Mouse (Mus musculus): Measurements from ENCODE around the gene Dnah7a. TPM values are rescaled to one million over a fixed set of nuclear protein-coding genes. Genes with fewer than 3 reads are reported as not detected.
"Not testable (repeated sequence)": the region's sequence is repeated elsewhere in the genome, so short reads cannot be mapped to it uniquely, and the experiment has no call there.

Gene Dnah7a
- total and polyA plus RNA-seq, 2 experiments from 2014 or later, result 4.5 to 12.0 TPM

GRCm38 (mm10) chr1:53473699-53474098 is 232.9 kb downstream of the Dnah7a start:
- Histone ChIP-seq H3K4me1 (ENCODE audit: insufficient read depth, low read length) (no peaks in the 10 kb centered on the region), H3K9me3 (ENCODE audit: low read length) (no peaks in the 10 kb centered on the region), H3K4me2 (ENCODE audit: low read depth, low read length, poor library complexity, severe bottlenecking) (no peak overlapping the region), H3K27ac (ENCODE audit: low read depth, low read length) (no peak overlapping the region), H3K27me3 (ENCODE audit: insufficient read depth, low read length) (no peaks in the 10 kb centered on the region), H3K4me3 (ENCODE audit: low read depth, low read length) (no peak overlapping the region), H3K36me3 (ENCODE audit: insufficient read depth, low read length) (no peaks in the 10 kb centered on the region), H3K9ac (replicated peaks; ENCODE audit: low read length, poor library complexity, severe bottlenecking) (no peak overlapping the region)
- ATAC-seq (ENCODE audit: low FRiP score) (no peak), DNase-seq (ENCODE audit: low spot score) (no peak)
- no peak for TF ChIP-seq CTCF (IDR thresholded peaks at IDR 0.05)
- 87% methylated on average over 4 of the region's 4 CpGs for WGBS

- not testable (repeated sequence) for H3K4me1 ChIP-seq (ENCODE audit: insufficient read depth, low read length); H3K4me3 ChIP-seq (ENCODE audit: low read depth, low read length); H3K27ac ChIP-seq (ENCODE audit: low read depth, low read length); ATAC-seq (ENCODE audit: low FRiP score); H3K9me3 ChIP-seq (ENCODE audit: low read length); H3K36me3 ChIP-seq (ENCODE audit: insufficient read depth, low read length); H3K27me3 ChIP-seq (ENCODE audit: insufficient read depth, low read length); H3K4me2 ChIP-seq (ENCODE audit: low read depth, low read length, poor library complexity, severe bottlenecking); DNase-seq (ENCODE audit: low spot score); H3K9ac ChIP-seq (replicated peaks; ENCODE audit: low read length, poor library complexity, severe bottlenecking)
- 76% methylated on average over 1 of the region's 1 CpGs for WGBS
These were observed 234.5 kb downstream of the Dnah7a start for GRCm38 (mm10) chr1:53472084-53472483.

GRCm38 (mm10) chr1:53467325-53467670 is 239.3 kb downstream of the Dnah7a start:
- no peaks in the 10 kb centered on the region for H3K4me1 ChIP-seq (ENCODE audit: insufficient read depth, low read length)
- no peak overlapping the region for H3K27ac ChIP-seq (ENCODE audit: low read depth, low read length)
- no peak overlapping the region for H3K9ac ChIP-seq (replicated peaks; ENCODE audit: low read length, poor library complexity, severe bottlenecking)
- WGBS, result 73% methylated on average over 2 of the region's 2 CpGs
- H3K36me3 ChIP-seq (ENCODE audit: insufficient read depth, low read length), result no peaks in the 10 kb centered on the region
- TF ChIP-seq CTCF (IDR thresholded peaks at IDR 0.05), result no peak
- no peaks in the 10 kb centered on the region for H3K9me3 ChIP-seq (ENCODE audit: low read length)
- no peaks in the 10 kb centered on the region for H3K27me3 ChIP-seq (ENCODE audit: insufficient read depth, low read length)
- DNase-seq (ENCODE audit: low spot score) (no peak), ATAC-seq (ENCODE audit: low FRiP score) (0 out of 2 replicates have a peak, but pooled peaks have one; percentile 27)
- no peak overlapping the region for H3K4me3 ChIP-seq (ENCODE audit: low read depth, low read length)
- no peak overlapping the region for H3K4me2 ChIP-seq (ENCODE audit: low read depth, low read length, poor library complexity, severe bottlenecking)

GRCm38 (mm10) chr1:53466524-53467324 is 239.9 kb downstream of the Dnah7a start:
- not testable (repeated sequence) for H3K9me3 ChIP-seq (ENCODE audit: low read length); H3K27ac ChIP-seq (ENCODE audit: low read depth, low read length); H3K4me3 ChIP-seq (ENCODE audit: low read depth, low read length); H3K27me3 ChIP-seq (ENCODE audit: insufficient read depth, low read length); H3K4me2 ChIP-seq (ENCODE audit: low read depth, low read length, poor library complexity, severe bottlenecking); H3K9ac ChIP-seq (replicated peaks; ENCODE audit: low read length, poor library complexity, severe bottlenecking); H3K36me3 ChIP-seq (ENCODE audit: insufficient read depth, low read length); H3K4me1 ChIP-seq (ENCODE audit: insufficient read depth, low read length)
- DNase-seq (ENCODE audit: low spot score) (peak; percentile 5), ATAC-seq (ENCODE audit: low FRiP score) (peak; percentile 74)
- 66% methylated on average over 4 of the region's 4 CpGs for WGBS

- WGBS, result 92% methylated on average over 3 of the region's 3 CpGs
- ATAC-seq (ENCODE audit: low FRiP score), result not testable (repeated sequence)
These were observed 267.4 kb downstream of the Dnah7a start for GRCm38 (mm10) chr1:53439173-53439572.

GRCm38 (mm10) chr1:53432433-53432832 is 274.2 kb downstream of the Dnah7a start:
- ATAC-seq (ENCODE audit: low FRiP score); H3K4me1 ChIP-seq (ENCODE audit: insufficient read depth, low read length); H3K27ac ChIP-seq (ENCODE audit: low read depth, low read length); H3K27me3 ChIP-seq (ENCODE audit: insufficient read depth, low read length); H3K36me3 ChIP-seq (ENCODE audit: insufficient read depth, low read length); H3K4me3 ChIP-seq (ENCODE audit: low read depth, low read length); H3K9me3 ChIP-seq (ENCODE audit: low read length); H3K9ac ChIP-seq (replicated peaks; ENCODE audit: low read length, poor library complexity, severe bottlenecking); H3K4me2 ChIP-seq (ENCODE audit: low read depth, low read length, poor library complexity, severe bottlenecking); DNase-seq (ENCODE audit: low spot score): not testable (repeated sequence)
- WGBS, result 66% methylated on average over 2 of the region's 2 CpGs

More at GRCm38 (mm10) chr1:53439173-53439572, 267.4 kb downstream of the Dnah7a start:
- not testable (repeated sequence) for H3K4me2 ChIP-seq (ENCODE audit: low read depth, low read length, poor library complexity, severe bottlenecking); H3K27ac ChIP-seq (ENCODE audit: low read depth, low read length); H3K36me3 ChIP-seq (ENCODE audit: insufficient read depth, low read length); H3K9me3 ChIP-seq (ENCODE audit: low read length); H3K4me3 ChIP-seq (ENCODE audit: low read depth, low read length); H3K4me1 ChIP-seq (ENCODE audit: insufficient read depth, low read length); DNase-seq (ENCODE audit: low spot score); H3K9ac ChIP-seq (replicated peaks; ENCODE audit: low read length, poor library complexity, severe bottlenecking); H3K27me3 ChIP-seq (ENCODE audit: insufficient read depth, low read length)

Data from midbrain, postnatal 0 days (tissue).